Mouse (Mus musculus) midbrain, postnatal 0 days (tissue): ENCODE measurements around the gene Nfic. TPM values are rescaled to one million over a fixed set of nuclear protein-coding genes. Genes with fewer than 3 reads are reported as not detected.

ENCODE experiments used
- ATAC-seq: fragments of 200-750 bp; cut with Nextera tagmentation; 2 replicates; pipeline ENCODE4 v1.8.0; 2017; ENCODE audit warnings: moderate number of reproducible peaks, mild to moderate bottlenecking, moderate TSS enrichment, moderate library complexity; ENCODE audit not compliant: low FRiP score
- DNase-seq: peaks from one replicate; pipeline ENCODE4 v3.0.0-alpha.2; 2015; ENCODE audit warnings: low spot score
- H3K27ac ChIP-seq: fragments of 300-500 bp; sonication (generic); 2 replicates; pipeline ENCODE4 v1.5.1; 2014; ENCODE audit warnings: low read depth, mild to moderate bottlenecking, low read length, mixed read lengths
- H3K27me3 ChIP-seq: fragments of 300-500 bp; sonication (generic); 2 replicates; pipeline ENCODE4 v1.6.1; 2014; ENCODE audit warnings: low read length, control low read depth, mixed read lengths; ENCODE audit not compliant: insufficient read depth
- H3K36me3 ChIP-seq: fragments of 300-500 bp; sonication (generic); 2 replicates; pipeline ENCODE4 v1.6.1; 2014; ENCODE audit warnings: low read length, control low read depth, mixed read lengths; ENCODE audit not compliant: insufficient read depth
- H3K4me1 ChIP-seq: fragments of 300-500 bp; sonication (generic); 2 replicates; pipeline ENCODE4 v1.6.1; 2014; ENCODE audit warnings: mild to moderate bottlenecking, control low read depth, antibody characterized with exemption, low read length, mixed read lengths; ENCODE audit not compliant: insufficient read depth
- H3K4me2 ChIP-seq: fragments of 300-500 bp; sonication (generic); 2 replicates; pipeline ENCODE4 v1.6.1; 2014; ENCODE audit warnings: low read depth, mild to moderate bottlenecking, low read length, mixed read lengths; ENCODE audit not compliant: poor library complexity, severe bottlenecking
- H3K4me3 ChIP-seq: fragments of 300-500 bp; sonication (generic); 2 replicates; pipeline ENCODE4 v1.5.1; 2014; ENCODE audit warnings: low read depth, mild to moderate bottlenecking, low read length, moderate library complexity
- H3K9ac ChIP-seq: fragments of 300-500 bp; sonication (generic); replicated peaks from 2 replicates; pipeline ENCODE4 v1.6.1; 2014; ENCODE audit warnings: mild to moderate bottlenecking, low read length, moderate library complexity, mixed read lengths; ENCODE audit not compliant: poor library complexity, severe bottlenecking
- H3K9me3 ChIP-seq: fragments of 300-500 bp; sonication (generic); 2 replicates; pipeline ENCODE4 v1.6.1; 2016; ENCODE audit warnings: low read length, control low read depth
- CTCF ChIP-seq: IDR thresholded peaks from 2 replicates; pipeline ENCODE4 v1.5.1; 2016; ENCODE audit warnings: antibody characterized with exemption, mild to moderate bottlenecking
- WGBS: fragments of 180-500 bp; shearing (Covaris S2); extraction: QIAGEN DNeasy Blood & Tissue Kit; methylation state at CpG from one replicate; pipeline ENCODE4 v1.1.7; 2014; 5-methylcytosine and 5-hydroxymethylcytosine counted together
- polyA plus RNA-seq: library from polyadenylated mRNA; unstranded; fragments of >200 nt; fragmentation: Nextera tagmentation; extraction: Ambion mirVana; gene quantifications from 2 replicates; pipeline ENCODE4 v1.2.1, GENCODE M21; 2015
- total RNA-seq: library from RNA; depleted of rRNA; stranded (reverse); fragments of >200 nt; gene quantifications from 2 replicates; pipeline ENCODE4 v1.2.3, GENCODE M21; 2014

The Nfic gene
- total and polyA plus RNA-seq, 2 experiments from 2014 or later, result 17.4 to 19.1 TPM

DNA sequence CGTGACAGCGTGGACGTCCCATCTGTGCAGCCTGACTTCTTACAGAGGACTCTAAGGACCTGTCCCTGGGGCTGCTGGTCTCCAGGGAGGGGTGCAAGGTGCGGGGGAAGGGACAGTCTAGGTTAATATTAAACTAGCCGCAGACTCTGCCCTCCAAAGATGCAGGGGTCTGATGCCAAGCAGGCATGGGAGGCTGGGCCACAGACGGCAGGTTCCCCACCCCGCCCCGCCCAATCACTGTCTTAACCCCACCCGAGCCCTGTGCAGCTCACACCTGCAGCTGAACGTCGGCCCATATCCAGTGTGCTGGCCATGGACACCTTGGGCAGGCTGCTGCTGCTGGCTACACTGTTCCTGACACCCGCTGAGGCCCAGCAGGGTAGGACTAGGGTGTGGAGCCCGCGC lies 62.7 kb downstream of the Nfic start, which contains the start of gene Smim24:
Gene Smim24, plus strand, starts transcription at position 271 of the 405 bp plus-strand sequence.
- no peak for TF ChIP-seq CTCF
- Histone ChIP-seq H3K4me3 (peak within 1 kb of the TSS; percentile 10; the same call in 1 of the 2 replicates), H3K27ac (no peak within 1 kb of the TSS), H3K9ac (peak within 1 kb of the TSS; percentile 33; the same call in 1 of the 2 replicates), H3K4me1 (no peaks in the 10 kb centered on the region), H3K9me3 (no peaks in the 10 kb centered on the region), H3K27me3 (no peaks in the 10 kb centered on the region), H3K4me2 (peak within 1 kb of the TSS; percentile 35), H3K36me3 (peaks cover 18% of the 10 kb centered on the region)
- no peak for ATAC-seq
- DNase-seq, result no peak
- 63% methylated on average over 14 of the region's 14 CpGs for WGBS

DNA sequence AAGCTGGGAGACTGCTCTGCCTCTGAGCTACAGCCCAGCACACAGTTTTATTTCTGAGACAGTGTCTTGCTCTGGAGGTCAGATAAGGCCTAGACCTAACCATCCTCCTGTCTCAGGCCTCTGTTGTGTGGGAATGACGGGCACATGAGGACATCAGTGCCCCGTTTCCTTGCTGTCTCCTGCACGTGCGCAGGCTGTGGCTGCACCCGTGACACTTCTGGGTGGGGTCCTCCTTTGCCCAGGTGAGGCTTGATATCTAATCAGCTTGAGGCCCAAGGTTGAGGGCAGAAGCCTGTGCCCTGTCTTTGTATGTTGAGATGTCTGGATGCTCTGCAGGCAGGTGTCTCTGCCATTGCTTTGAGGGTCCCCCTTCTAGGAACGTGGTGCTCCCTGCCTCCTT lies 63.2 kb downstream of the Nfic start:
- Histone ChIP-seq H3K4me3 (no peak overlapping the region), H3K4me1 (no peaks in the 10 kb centered on the region), H3K9me3 (no peaks in the 10 kb centered on the region), H3K36me3 (peaks cover 22% of the 10 kb centered on the region), H3K4me2 (no peak overlapping the region), H3K9ac (0 out of 2 replicates have a peak overlapping the region, but pooled peaks have one; percentile 33), H3K27ac (no peak overlapping the region), H3K27me3 (no peaks in the 10 kb centered on the region)
- WGBS, result 89% methylated on average over 6 of the region's 6 CpGs
- ATAC-seq (no peak), DNase-seq (no peak)
- TF ChIP-seq CTCF, result no peak

DNA sequence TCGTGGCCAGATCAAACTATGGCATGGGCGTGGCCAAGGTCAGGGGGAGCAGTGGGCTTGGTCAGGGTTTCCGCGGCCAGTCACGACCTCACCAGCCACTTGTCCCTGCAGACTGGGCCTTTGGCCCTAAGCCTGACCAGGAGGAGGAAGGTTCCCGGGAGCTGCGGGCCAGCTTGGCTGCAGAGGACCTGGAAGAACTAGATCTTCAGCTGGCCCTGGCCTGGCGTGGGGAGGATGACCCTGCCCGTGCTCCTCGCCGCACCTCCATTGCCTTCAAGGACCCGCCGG lies 64.8 kb downstream of the Nfic start:
- 93% methylated on average over 13 of the region's 13 CpGs for WGBS
- Histone ChIP-seq H3K27me3 (no peaks in the 10 kb centered on the region), H3K4me3 (no peak overlapping the region), H3K4me1 (peaks cover 3% of the 10 kb centered on the region), H3K36me3 (peaks cover 34% of the 10 kb centered on the region), H3K4me2 (no peak overlapping the region), H3K27ac (no peak overlapping the region), H3K9me3 (no peaks in the 10 kb centered on the region), H3K9ac (no peak overlapping the region)
- ATAC-seq, result no peak
- no peak for TF ChIP-seq CTCF
- DNase-seq, result no peak

DNA sequence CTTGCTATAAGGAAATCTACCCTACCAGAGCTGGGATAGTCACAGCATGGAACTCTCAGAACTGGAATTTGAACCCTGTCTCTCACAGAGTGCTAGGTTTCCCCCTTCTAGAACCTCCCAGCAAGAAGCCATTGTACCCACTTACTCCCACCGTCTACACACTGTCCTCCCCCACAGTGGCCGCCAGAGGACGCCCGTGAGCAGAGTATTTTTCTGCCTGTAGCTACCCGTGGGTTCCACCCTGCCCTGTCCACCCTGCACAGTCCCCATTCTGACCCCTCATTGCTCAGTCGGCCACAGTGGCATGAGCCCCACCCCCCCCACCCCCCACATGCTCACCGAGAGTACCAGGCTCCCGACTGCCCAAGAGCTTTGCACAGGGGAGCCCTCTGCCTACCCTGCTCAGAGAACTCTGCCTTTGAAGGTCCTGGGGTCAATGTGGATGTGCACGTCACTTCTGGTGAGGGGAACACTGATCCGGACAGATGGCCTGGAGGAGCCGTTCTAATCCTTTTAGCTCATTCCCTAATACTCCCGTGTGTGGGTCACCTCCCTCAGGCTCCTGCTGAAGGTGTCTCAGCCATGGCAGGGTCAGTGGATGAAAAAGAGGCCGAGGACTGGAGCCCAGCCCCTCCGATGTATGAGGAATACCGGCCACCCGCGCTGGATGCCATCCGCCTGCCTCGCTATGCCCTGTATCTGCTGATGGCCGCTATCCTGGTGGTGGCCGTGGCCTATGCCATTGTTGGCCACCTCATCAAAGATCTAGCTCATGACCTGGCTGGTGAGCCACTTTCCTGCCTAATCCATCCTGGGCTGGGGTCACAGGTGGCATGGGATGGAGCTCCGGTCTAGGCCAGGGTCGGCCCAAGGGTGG lies 65.4 kb downstream of the Nfic start:
- Histone ChIP-seq H3K4me3 (no peak overlapping the region), H3K27me3 (no peaks in the 10 kb centered on the region), H3K4me2 (no peak overlapping the region), H3K4me1 (peaks cover 9% of the 10 kb centered on the region), H3K27ac (no peak overlapping the region), H3K9me3 (no peaks in the 10 kb centered on the region), H3K9ac (no peak overlapping the region), H3K36me3 (peaks cover 34% of the 10 kb centered on the region)
- 49% methylated on average over 23 of the region's 23 CpGs for WGBS
- ATAC-seq (peak; percentile 38; the same call in 1 of the 2 replicates), DNase-seq (peak; percentile 51)
- peak; percentile 87 for TF ChIP-seq CTCF

DNA sequence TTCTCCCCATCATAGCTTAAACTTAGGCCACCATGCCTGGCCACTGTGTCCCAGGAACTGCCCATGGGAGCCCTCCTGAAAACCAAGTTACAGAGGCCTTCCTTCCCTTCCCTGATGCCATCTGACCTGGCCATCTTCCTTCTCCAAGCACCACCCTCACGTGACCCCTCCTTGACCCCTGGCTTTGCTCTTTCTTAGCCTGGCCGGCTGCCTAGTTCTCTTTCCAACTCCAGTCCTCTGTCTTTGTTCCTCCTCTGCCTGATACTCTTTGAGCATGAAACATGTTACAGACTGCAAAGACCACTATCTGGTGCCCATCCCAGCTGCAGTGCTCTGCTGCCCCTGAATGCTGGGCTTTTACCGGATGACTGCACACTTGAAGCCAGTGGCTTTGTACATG lies 66.1 kb downstream of the Nfic start:
- Histone ChIP-seq H3K9ac (no peak overlapping the region), H3K27ac (no peak overlapping the region), H3K4me3 (no peak overlapping the region), H3K27me3 (no peaks in the 10 kb centered on the region), H3K36me3 (peaks cover 34% of the 10 kb centered on the region), H3K9me3 (no peaks in the 10 kb centered on the region), H3K4me1 (peaks cover 10% of the 10 kb centered on the region), H3K4me2 (no peak overlapping the region)
- ATAC-seq (no peak), DNase-seq (no peak)
- 41% methylated on average over 3 of the region's 3 CpGs for WGBS
- no peak for TF ChIP-seq CTCF

DNA sequence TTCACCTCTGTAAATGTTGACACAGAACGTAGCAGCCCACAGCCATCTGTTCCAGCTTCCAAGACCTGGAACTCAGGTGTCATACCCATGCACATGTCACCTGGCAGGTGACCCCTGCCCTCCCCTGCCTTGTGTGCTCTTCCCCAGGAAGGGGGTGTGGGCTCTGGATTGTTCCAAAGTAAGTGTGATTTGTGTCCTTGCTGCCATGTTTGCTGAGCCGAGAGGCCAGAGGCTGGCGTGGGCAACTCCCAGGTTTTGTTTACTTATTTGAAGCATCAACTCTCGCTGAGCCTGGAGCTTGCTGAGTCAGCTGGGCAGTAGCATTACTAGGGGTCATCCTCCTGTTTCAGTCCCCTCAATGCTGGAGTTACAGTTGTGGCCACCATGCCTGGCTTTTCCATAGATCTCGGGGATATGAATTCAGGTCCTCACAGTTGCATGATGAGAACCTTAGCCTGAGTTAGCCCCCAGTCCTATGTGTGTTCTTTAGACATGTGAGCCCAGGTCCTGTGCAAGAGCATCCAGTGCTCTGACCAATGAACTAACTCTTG lies 66.9 kb downstream of the Nfic start, which contains the start of gene Gm48552:
Gene Gm48552, plus strand, starts transcription at position 501 of the 551 bp plus-strand sequence.
- Histone ChIP-seq H3K27me3 (no peaks in the 10 kb centered on the region), H3K4me3 (no peak within 1 kb of the TSS), H3K27ac (no peak within 1 kb of the TSS), H3K9ac (no peak within 1 kb of the TSS), H3K9me3 (no peaks in the 10 kb centered on the region), H3K4me2 (no peak within 1 kb of the TSS), H3K4me1 (peaks cover 10% of the 10 kb centered on the region), H3K36me3 (peaks cover 34% of the 10 kb centered on the region)
- WGBS, result 86% methylated on average over 5 of the region's 5 CpGs
- ATAC-seq (no peak), DNase-seq (no peak)
- TF ChIP-seq CTCF, result no peak
